Mouse (Mus musculus) hindbrain, embryonic 13.5 days (tissue): ENCODE data around the gene Ssc4d. TPM values are rescaled to one million over a fixed set of nuclear protein-coding genes. Genes with fewer than 3 reads are reported as not detected.

Experiments
- ATAC-seq: fragments of 200-750 bp; cut with Nextera tagmentation; 2 replicates; pipeline ENCODE4 v1.8.0; 2017; ENCODE audit warnings: moderate TSS enrichment; ENCODE audit not compliant: low FRiP score
- H3K27ac ChIP-seq: fragments of 300-500 bp; sonication (generic); 2 replicates; pipeline ENCODE4 v1.5.1; 2015; ENCODE audit warnings: inconsistent platforms, mild to moderate bottlenecking, moderate library complexity
- H3K27me3 ChIP-seq: fragments of 300-500 bp; sonication (generic); 2 replicates; pipeline ENCODE4 v1.6.1; 2015; ENCODE audit warnings: mild to moderate bottlenecking, inconsistent platforms
- H3K36me3 ChIP-seq: fragments of 300-500 bp; sonication (generic); 2 replicates; pipeline ENCODE4 v1.6.1; 2015; ENCODE audit warnings: mild to moderate bottlenecking, inconsistent platforms
- H3K4me1 ChIP-seq: fragments of 300-500 bp; sonication (generic); replicated peaks from 2 replicates; pipeline ENCODE4 v1.6.1; 2015; ENCODE audit warnings: inconsistent platforms
- H3K4me2 ChIP-seq: fragments of 300-500 bp; sonication (generic); 2 replicates; pipeline ENCODE4 v1.6.1; 2015; ENCODE audit warnings: inconsistent platforms, mild to moderate bottlenecking, moderate library complexity
- H3K4me3 ChIP-seq: fragments of 300-500 bp; sonication (generic); 2 replicates; pipeline ENCODE4 v1.5.1; 2015; ENCODE audit warnings: mild to moderate bottlenecking, inconsistent platforms
- H3K9ac ChIP-seq: fragments of 300-500 bp; sonication (generic); 2 replicates; pipeline ENCODE4 v1.6.1; 2015; ENCODE audit warnings: mild to moderate bottlenecking, inconsistent platforms
- H3K9me3 ChIP-seq: fragments of 300-500 bp; sonication (generic); 2 replicates; pipeline ENCODE4 v1.6.1; 2016; ENCODE audit warnings: inconsistent platforms
- WGBS: fragments of 180-500 bp; shearing (Covaris S2); methylation state at CpG from one replicate; pipeline ENCODE4 v1.1.7; 2015; 5-methylcytosine and 5-hydroxymethylcytosine counted together
- polyA plus RNA-seq: library from polyadenylated mRNA; unstranded; fragments of >200 nt; fragmentation: Nextera tagmentation; extraction: Ambion mirVana; gene quantifications from 2 replicates; pipeline ENCODE4 v1.2.1, GENCODE M21; 2015

Gene Ssc4d
- polyA plus RNA-seq, 1 experiment from 2014 or later = 0.61 TPM

GRCm38 (mm10) chr5:135913201-135913600 lies 61.1 kb downstream of the Ssc4d start:
- no peak overlapping the region for H3K4me3 ChIP-seq
- peaks cover 83% of the 10 kb centered on the region for H3K36me3 ChIP-seq
- H3K9me3 ChIP-seq = no peaks in the 10 kb centered on the region
- peaks cover 28% of the 10 kb centered on the region for H3K4me1 ChIP-seq
- WGBS = 88% methylated on average over 5 of the region's 5 CpGs
- no peaks in the 10 kb centered on the region for H3K27me3 ChIP-seq
- H3K27ac ChIP-seq = no peak overlapping the region
- no peak for ATAC-seq
- H3K4me2 ChIP-seq = no peak overlapping the region
- H3K9ac ChIP-seq = no peak overlapping the region

- Histone ChIP-seq H3K27me3 (no peaks in the 10 kb centered on the region), H3K4me3 (no peak overlapping the region), H3K4me2 (no peak overlapping the region), H3K9me3 (no peaks in the 10 kb centered on the region), H3K4me1 (peaks cover 39% of the 10 kb centered on the region), H3K36me3 (peaks cover 82% of the 10 kb centered on the region), H3K27ac (no peak overlapping the region), H3K9ac (no peak overlapping the region)
- whole genome bisulfite sequencing = 96% methylated on average over 11 of the region's 11 CpGs
- ATAC-seq = no peak
Measured at GRCm38 (mm10) chr5:135911633-135912220, 62.6 kb downstream of the Ssc4d start.

- Histone ChIP-seq H3K36me3 (peaks cover 76% of the 10 kb centered on the region), H3K9ac (no peak overlapping the region), H3K4me3 (no peak overlapping the region), H3K4me1 (peaks cover 37% of the 10 kb centered on the region), H3K27ac (no peak overlapping the region), H3K4me2 (no peak overlapping the region), H3K9me3 (no peaks in the 10 kb centered on the region), H3K27me3 (no peaks in the 10 kb centered on the region)
- ATAC-seq = no peak
- 89% methylated on average over 25 of the region's 25 CpGs for WGBS
Measured at GRCm38 (mm10) chr5:135910813-135911212, 63.5 kb downstream of the Ssc4d start.

Other genes starting within 250 kb of the Ssc4d start
- 80.6 and 80.8 TPM in 2 replicates for gene Tmem120a, start 230.1 kb downstream of the Ssc4d start, polyA plus RNA-seq
- gene Styxl1, start 196.1 kb downstream of the Ssc4d start, polyA plus RNA-seq = 0.25 and 0.65 TPM in 2 replicates
- gene Mdh2, start 196.1 kb downstream of the Ssc4d start, polyA plus RNA-seq = 593 and 594 TPM in 2 replicates
- 88.0 and 90.6 TPM in 2 replicates for gene Srrm3, start 167.6 kb downstream of the Ssc4d start, polyA plus RNA-seq
- 8.9 and 10.3 TPM in 2 replicates for gene Hspb1, start 86.6 kb downstream of the Ssc4d start, polyA plus RNA-seq
- gene Ywhag, start 39.9 kb downstream of the Ssc4d start, polyA plus RNA-seq = 646 and 674 TPM in 2 replicates
- 0.17 TPM in 1 of 2 replicates, not detected in the other for gene Zp3, start 5.6 kb upstream of the Ssc4d start, polyA plus RNA-seq
- gene Dtx2, start 20.3 kb upstream of the Ssc4d start, polyA plus RNA-seq = 25.6 and 28.3 TPM in 2 replicates
- gene Upk3b, start 64.0 kb upstream of the Ssc4d start, polyA plus RNA-seq = 0.04 and 0.09 TPM in 2 replicates
- not detected in 2 replicates for gene Upk3bl, start 80.0 kb upstream of the Ssc4d start, polyA plus RNA-seq
- 16.2 and 17.3 TPM in 2 replicates for gene Rasa4, start 109.4 kb upstream of the Ssc4d start, polyA plus RNA-seq
- 231 and 236 TPM in 2 replicates for gene Polr2j, start 142.1 kb upstream of the Ssc4d start, polyA plus RNA-seq
- gene Lrwd1, start 161.5 kb upstream of the Ssc4d start, polyA plus RNA-seq = 27.7 and 28.2 TPM in 2 replicates
- gene Alkbh4, start 161.6 kb upstream of the Ssc4d start, polyA plus RNA-seq = 24.6 and 26.9 TPM in 2 replicates
- gene Orai2, start 196.2 kb upstream of the Ssc4d start, polyA plus RNA-seq = 33.5 and 34.0 TPM in 2 replicates
- 66.5 and 67.9 TPM in 2 replicates for gene Prkrip1, start 224.4 kb upstream of the Ssc4d start, polyA plus RNA-seq